Mouse (Mus musculus): ENCODE results near the gene Prr5. TPM values are rescaled to one million over a fixed set of nuclear protein-coding genes. Genes with fewer than 3 reads are reported as not detected.

Prr5 gene
- 1 to 10 TPM; 3.0 to 3.4 TPM for total RNA-seq (2023)

GRCm38 (mm10) chr15:84668938-84669747, at the start of gene Prr5:
Prr5 (plus strand) TSS chr15:84669620.

GRCm38 (mm10) chr15:84719791-84720190, 50.4 kb downstream of the Prr5 start, which contains the start of gene Arhgap8:
Arhgap8 (plus strand) TSS chr15:84720052.

Other genes starting within 250 kb of the Prr5 start
- gene Shisal1, start 222.5 kb upstream of the Prr5 start, total RNA-seq (2023), result not detected
- 1 to 10 TPM; 1.5 to 1.8 TPM for gene Rtl6, start 111.8 kb upstream of the Prr5 start, total RNA-seq (2023)
- not detected for gene Arhgap8, start 50.4 kb downstream of the Prr5 start, total RNA-seq (2023)
- 1 to 10 TPM; 1.2 to 1.6 TPM for gene Phf21b, start 186.4 kb downstream of the Prr5 start, total RNA-seq (2023)

Measured in neutrophil, adult 83 days (primary cell).